Mouse (Mus musculus) MEL (cell line): ENCODE measurements around the gene Tmem198. TPM values are rescaled to one million over a fixed set of nuclear protein-coding genes. Genes with fewer than 3 reads are reported as not detected.

ENCODE experiments used
- DNase-seq: peaks from one replicate; pipeline ENCODE4 v3.0.0; 2011; ENCODE audit warnings: low read depth, low spot score
- H3K27ac ChIP-seq: 2 replicates; pipeline ENCODE4 v1.5.1; 2012; ENCODE audit warnings: low read depth, mild to moderate bottlenecking, control low read depth, low read length, moderate library complexity; ENCODE audit not compliant: control insufficient read depth
- H3K27me3 ChIP-seq, 2 experiments: fragments of 150-350 bp in 1 of 2; sonication (generic) in 1 of 2; 2 replicates each; pipeline ENCODE4 v1.6.1; 2012; ENCODE audit warnings: low read length in 2 of 2, mild to moderate bottlenecking in 2 of 2, improper control_type of control experiment in 1 of 2, moderate library complexity in 1 of 2; ENCODE audit not compliant: insufficient read depth in 2 of 2, control insufficient read depth in 1 of 2
- H3K36me3 ChIP-seq, 2 experiments: 2 replicates each; pipeline ENCODE4 v1.6.1; 2012 to 2014; ENCODE audit warnings: low read length in 2 of 2, improper control_type of control experiment in 1 of 2, inconsistent platforms in 1 of 2, mild to moderate bottlenecking in 1 of 2; ENCODE audit not compliant: insufficient read depth in 2 of 2, control insufficient read depth in 1 of 2
- H3K4me1 ChIP-seq, 2 experiments: fragments of 150-350 bp in 1 of 2; sonication (generic) in 1 of 2; 2 replicates each; pipeline ENCODE4 v1.6.1; 2012; ENCODE audit warnings: low read length in 2 of 2, improper control_type of control experiment in 1 of 2, mild to moderate bottlenecking in 1 of 2; ENCODE audit not compliant: insufficient read depth in 2 of 2, control insufficient read depth in 1 of 2
- H3K4me3 ChIP-seq, 2 experiments: fragments of 150-350 bp in 1 of 2; sonication (generic) in 1 of 2; 2 replicates each; pipeline ENCODE4 v1.5.1; 2012; ENCODE audit warnings: low read depth in 2 of 2, low read length in 2 of 2, mild to moderate bottlenecking in 2 of 2, moderate library complexity in 2 of 2, control low read depth in 1 of 2, improper control_type of control experiment in 1 of 2; ENCODE audit not compliant: control insufficient read depth in 1 of 2, insufficient read depth in 1 of 2
- H3K79me2 ChIP-seq: 2 replicates; pipeline ENCODE4 v1.6.1; 2012; ENCODE audit warnings: mild to moderate bottlenecking, low read length, moderate library complexity; ENCODE audit not compliant: control insufficient read depth, poor library complexity, insufficient read depth
- H3K9ac ChIP-seq: 2 replicates; pipeline ENCODE4 v1.6.1; 2012; ENCODE audit warnings: low read depth, mild to moderate bottlenecking, control low read depth, low read length, moderate library complexity; ENCODE audit not compliant: control insufficient read depth, poor library complexity, severe bottlenecking
- H3K9me3 ChIP-seq: fragments of 150-350 bp; sonication (generic); replicated peaks from 2 replicates; pipeline ENCODE4 v1.6.1; 2012; ENCODE audit warnings: mild to moderate bottlenecking, low read length, improper control_type of control experiment, moderate library complexity; ENCODE audit not compliant: insufficient read depth
- CTCF ChIP-seq, 3 experiments: IDR thresholded peaks in 2 of 3; conservative IDR thresholded peaks in 1 of 3; 2 replicates each; pipeline ENCODE4 v1.5.1; 2011 to 2012; ENCODE audit warnings: low read length in 3 of 3, low read depth in 2 of 3, mild to moderate bottlenecking in 2 of 3, improper control_type of control experiment in 1 of 3, inconsistent platforms in 1 of 3, mixed read lengths in 1 of 3, moderate library complexity in 1 of 3; ENCODE audit not compliant: control insufficient read depth in 1 of 3, insufficient read depth in 1 of 3, poor library complexity in 1 of 3, severe bottlenecking in 1 of 3
- GABPA ChIP-seq: IDR thresholded peaks from 2 replicates; pipeline ENCODE4 v1.6.1; 2012; ENCODE audit warnings: low read depth, mild to moderate bottlenecking, inconsistent platforms, low read length, improper control_type of control experiment, moderate library complexity
- GATA1 ChIP-seq: IDR thresholded peaks from 2 replicates; pipeline ENCODE4 v1.6.1; 2011; ENCODE audit warnings: low read depth, low read length, improper control_type of control experiment
- HCFC1 ChIP-seq: IDR thresholded peaks from 2 replicates; pipeline ENCODE4 v1.6.1; 2012; ENCODE audit warnings: low read depth, mild to moderate bottlenecking, inconsistent platforms, low read length, improper control_type of control experiment, moderate library complexity
- JUND ChIP-seq: IDR thresholded peaks from 2 replicates; pipeline ENCODE4 v1.6.1; 2011; ENCODE audit warnings: low read depth, mild to moderate bottlenecking, improper control_type of control experiment, low read length
- MAZ ChIP-seq: IDR thresholded peaks from 2 replicates; pipeline ENCODE4 v1.6.1; 2012; ENCODE audit warnings: low read depth, mild to moderate bottlenecking, inconsistent platforms, low read length, improper control_type of control experiment
- MEF2A ChIP-seq: IDR thresholded peaks from 2 replicates; pipeline ENCODE4 v1.6.1; 2014; ENCODE audit warnings: low read depth, mild to moderate bottlenecking, inconsistent platforms, low read length, improper control_type of control experiment; ENCODE audit not compliant: poor library complexity, insufficient replicate concordance, severe bottlenecking; ENCODE audit errors: extremely low read depth
- MXI1 ChIP-seq: IDR thresholded peaks from 2 replicates; pipeline ENCODE4 v1.6.1; 2011; ENCODE audit warnings: mild to moderate bottlenecking, low read depth, low read length, improper control_type of control experiment
- MYB ChIP-seq: IDR thresholded peaks from 2 replicates; pipeline ENCODE4 v1.6.1; 2011; ENCODE audit warnings: mild to moderate bottlenecking, low read depth, low read length, improper control_type of control experiment
- MYC ChIP-seq: IDR thresholded peaks from 2 replicates; pipeline ENCODE4 v1.6.1; 2011; ENCODE audit warnings: low read depth, mild to moderate bottlenecking, low read length, improper control_type of control experiment, moderate library complexity
- NELFE ChIP-seq: IDR thresholded peaks from 2 replicates; pipeline ENCODE4 v1.6.1; 2011; ENCODE audit warnings: low read depth, low read length, improper control_type of control experiment
- NRF1 ChIP-seq: IDR thresholded peaks from 2 replicates; pipeline ENCODE4 v1.6.1; 2014; ENCODE audit warnings: low read depth, mild to moderate bottlenecking, inconsistent platforms, low read length, improper control_type of control experiment, moderate library complexity; ENCODE audit not compliant: poor library complexity, insufficient read depth, severe bottlenecking
- POLR2A ChIP-seq, 2 experiments: IDR thresholded peaks; 2 replicates each; pipeline ENCODE4 v1.6.1; 2011 to 2012; ENCODE audit warnings: low read length in 2 of 2, mild to moderate bottlenecking in 2 of 2, control low read depth in 1 of 2, improper control_type of control experiment in 1 of 2, low read depth in 1 of 2, moderate library complexity in 1 of 2; ENCODE audit not compliant: control insufficient read depth in 1 of 2, insufficient read depth in 1 of 2, poor library complexity in 1 of 2
- POLR2AphosphoS2 ChIP-seq: IDR thresholded peaks from 2 replicates; pipeline ENCODE4 v1.6.1; 2011; ENCODE audit warnings: low read length, improper control_type of control experiment
- POLR2AphosphoS5 ChIP-seq: IDR thresholded peaks from 2 replicates; pipeline ENCODE4 v1.6.1; 2012; ENCODE audit warnings: low read depth, borderline replicate concordance, mild to moderate bottlenecking, inconsistent platforms, low read length, moderate library complexity, mixed read lengths
- TCF12 ChIP-seq: IDR thresholded peaks from 2 replicates; pipeline ENCODE4 v1.6.1; 2014; ENCODE audit warnings: low read depth, mild to moderate bottlenecking, inconsistent platforms, low read length, improper control_type of control experiment, moderate library complexity
- UBTF ChIP-seq: IDR thresholded peaks from 2 replicates; pipeline ENCODE4 v1.6.1; 2012; ENCODE audit warnings: low read depth, mild to moderate bottlenecking, inconsistent platforms, low read length, improper control_type of control experiment, moderate library complexity, borderline replicate concordance; ENCODE audit not compliant: insufficient read depth
- USF1 ChIP-seq: IDR thresholded peaks from 2 replicates; pipeline ENCODE4 v1.6.1; 2014; ENCODE audit warnings: low read depth, mild to moderate bottlenecking, inconsistent platforms, low read length, improper control_type of control experiment, moderate library complexity
- ZKSCAN1 ChIP-seq: IDR thresholded peaks from 2 replicates; pipeline ENCODE4 v1.6.1; 2012; ENCODE audit warnings: low read depth, mild to moderate bottlenecking, inconsistent platforms, low read length, improper control_type of control experiment, moderate library complexity
- ZMIZ1 ChIP-seq: IDR thresholded peaks from 2 replicates; pipeline ENCODE4 v1.6.1; 2012; ENCODE audit warnings: low read depth, mild to moderate bottlenecking, inconsistent platforms, low read length, improper control_type of control experiment, moderate library complexity
- polyA plus RNA-seq, 2 experiments: library from polyadenylated mRNA; stranded (reverse) in 1 of 2; unstranded in 1 of 2; fragments of >175 nt in 1 of 2; fragments of >200 nt in 1 of 2; gene quantifications; 2 replicates each; pipeline versions ENCODE4 v1.2.1 to v1.2.4; 2012; ENCODE audit warnings: low replicate concordance in 2 of 2, low read depth in 1 of 2; ENCODE audit not compliant: insufficient read length in 2 of 2, insufficient read depth in 1 of 2, missing spikeins in 1 of 2
- total RNA-seq: library from RNA; depleted of rRNA; stranded (reverse); fragments of 300-350 nt; gene quantifications from 2 replicates; pipeline ENCODE4 v1.2.3, GENCODE M21; 2012

Gene Tmem198
- total and polyA plus RNA-seq, 3 experiments: 0.65 to 1.4 TPM; not detected in 1

GRCm38 (mm10) chr1:75512550-75512949 lies 33.2 kb downstream of the Tmem198 start:
- Histone ChIP-seq H3K9ac (no peak overlapping the region), H3K36me3 (no peaks in the 10 kb centered on the region), H3K4me1 (no peaks in the 10 kb centered on the region), H3K79me2 (no peaks in the 10 kb centered on the region), H3K27me3 (peaks cover 0 to 3% of the 10 kb centered on the region in 2 experiments; a peak in 1 of 4 replicates), H3K4me3 (no peak overlapping the region), H3K9me3 (no peaks in the 10 kb centered on the region), H3K27ac (no peak overlapping the region)
- no peak for TF ChIP-seq MYC
- DNase-seq: no peak

DNA sequence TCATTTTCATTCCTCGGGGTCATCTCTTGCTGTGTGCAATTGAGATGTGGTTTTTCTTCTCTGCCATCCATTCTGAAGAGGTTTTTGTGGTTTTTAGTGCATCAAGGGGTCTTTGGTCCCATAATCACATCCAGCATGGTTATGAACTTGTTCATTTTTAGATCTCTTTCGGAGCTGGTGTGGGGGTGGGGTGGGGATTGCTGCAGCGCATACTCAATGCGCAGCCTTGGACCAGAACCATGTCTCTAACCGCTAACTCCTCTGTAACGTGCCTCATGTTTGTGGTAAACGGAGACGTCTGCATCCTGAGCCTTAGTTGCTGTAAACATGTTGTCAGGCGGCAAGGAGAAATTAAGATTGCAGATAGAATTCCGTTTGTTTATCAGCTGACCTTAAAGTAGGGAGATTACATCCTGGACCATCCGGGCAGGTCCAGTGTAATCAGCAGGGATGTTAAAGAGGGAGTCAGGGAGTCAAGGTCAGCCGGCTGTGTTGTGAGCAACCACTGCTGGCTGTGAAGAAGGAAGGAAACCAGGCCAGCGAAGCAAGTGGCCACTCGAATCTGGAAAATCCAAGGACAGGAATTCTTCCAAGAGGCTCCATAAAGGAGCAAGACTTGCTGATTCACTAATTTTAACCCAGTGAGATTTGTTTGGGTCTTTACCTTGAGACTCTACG lies 37.5 kb downstream of the Tmem198 start:
- peaks cover 0 to 3% of the 10 kb centered on the region in 2 experiments; a peak in 1 of 4 replicates for H3K27me3 ChIP-seq
- peaks cover 0 to 2% of the 10 kb centered on the region in 2 experiments; a peak in 2 of 4 replicates for H3K36me3 ChIP-seq
- peaks cover 0 to 4% of the 10 kb centered on the region in 2 experiments; a peak in 1 of 4 replicates for H3K4me1 ChIP-seq
- H3K79me2 ChIP-seq: peaks cover 2% of the 10 kb centered on the region; the same call in 1 of the 2 replicates
- no peak overlapping the region for H3K27ac ChIP-seq
- no peaks in the 10 kb centered on the region for H3K9me3 ChIP-seq
- H3K9ac ChIP-seq: no peak overlapping the region
- TF ChIP-seq POLR2AphosphoS2 (no peak), TCF12 (no peak), CTCF (IDR thresholded peaks at IDR 0.05 in 2 of 3, conservative IDR thresholded peaks at IDR 0.05 in 1 of 3; ENCODE audit: control insufficient read depth in 1 of 3, insufficient read depth in 1 of 3, low read depth in 2 of 3, low read length in 3 of 3, poor library complexity in 1 of 3, severe bottlenecking in 1 of 3) (no peak), GABPA (no peak), JUND (no peak), MEF2A (no peak), MYC (no peak), GATA1 (no peak), USF1 (no peak), MXI1 (no peak), ZKSCAN1 (no peak), ZMIZ1 (no peak), POLR2AphosphoS5 (no peak), NRF1 (no peak), NELFE (no peak), MYB (no peak), UBTF (no peak), MAZ (no peak), HCFC1 (no peak), POLR2A (IDR thresholded peaks at IDR 0.05; ENCODE audit: control insufficient read depth in 1 of 2, insufficient read depth in 1 of 2, low read depth in 1 of 2, low read length in 2 of 2, poor library complexity in 1 of 2) (no peak)
- no peak for DNase-seq
- no peak overlapping the region for H3K4me3 ChIP-seq
